Mouse (Mus musculus) kidney, adult 2 months (tissue): ENCODE results near the gene Uox. TPM values are rescaled to one million over a fixed set of nuclear protein-coding genes. Genes with fewer than 3 reads are reported as not detected.

Experiments
- DNase-seq: peaks from one replicate; pipeline ENCODE4 v3.0.0; 2021
- H3K27ac ChIP-seq: fragments of 200-500 bp; 2 replicates; pipeline ENCODE4 v1.5.1; 2012; ENCODE audit warnings: low read depth, low read length, control low read depth, inconsistent platforms; ENCODE audit not compliant: insufficient read depth
- H3K27me3 ChIP-seq: fragments of 200-500 bp; replicated peaks from 2 replicates; pipeline ENCODE4 v1.6.1; 2012; ENCODE audit warnings: mild to moderate bottlenecking, moderate library complexity, low read length, inconsistent platforms; ENCODE audit not compliant: control insufficient read depth, insufficient read depth
- H3K36me3 ChIP-seq: fragments of 200-500 bp; 2 replicates; pipeline ENCODE4 v1.6.1; 2012; ENCODE audit warnings: mild to moderate bottlenecking, moderate library complexity, low read length, inconsistent platforms; ENCODE audit not compliant: control insufficient read depth, insufficient read depth
- H3K4me1 ChIP-seq: fragments of 200-500 bp; 2 replicates; pipeline ENCODE4 v1.6.1; 2011; ENCODE audit warnings: low read length; ENCODE audit not compliant: control insufficient read depth, insufficient read depth
- H3K4me3 ChIP-seq: fragments of 200-500 bp; 2 replicates; pipeline ENCODE4 v1.5.1; 2011; ENCODE audit warnings: mild to moderate bottlenecking, low read depth, low read length, control low read depth; ENCODE audit not compliant: insufficient read depth
- CTCF ChIP-seq: fragments of 200-500 bp; conservative IDR thresholded peaks from 2 replicates; pipeline ENCODE4 v1.5.1; 2011; ENCODE audit warnings: low read depth, mild to moderate bottlenecking, control low read depth, low read length, moderate library complexity, mixed read lengths; ENCODE audit not compliant: insufficient read depth, insufficient read length
- POLR2A ChIP-seq: fragments of 200-500 bp; IDR thresholded peaks from one replicate; pipeline ENCODE4 v1.6.1; 2011; ENCODE audit warnings: low read depth, low read length, control low read depth
- WGBS: fragments of 180-500 bp; shearing (Covaris S2); methylation state at CpG from one replicate; pipeline ENCODE4 v1.1.7; 2018; 5-methylcytosine and 5-hydroxymethylcytosine counted together
- polyA plus RNA-seq: library from polyadenylated mRNA; depleted of rRNA; stranded (reverse); fragments of >200 nt; gene quantifications from 2 replicates; pipeline ENCODE4 v1.2.3, GENCODE M21; 2012

Gene Uox
- polyA plus RNA-seq, 1 experiment, result not detected

GRCm38 (mm10) chr3:146583908-146584307, 13.7 kb downstream of the Uox start:
- no peaks in the 10 kb centered on the region for H3K36me3 ChIP-seq
- TF ChIP-seq POLR2A (no peak), CTCF (no peak)

GRCm38 (mm10) chr3:146586616-146587015, 16.4 kb downstream of the Uox start:
- WGBS, result 97% methylated on average over 14 of the region's 14 CpGs
- DNase-seq, result no peak
- Histone ChIP-seq H3K4me3 (no peak overlapping the region), H3K36me3 (no peaks in the 10 kb centered on the region), H3K27ac (no peak overlapping the region), H3K27me3 (no peaks in the 10 kb centered on the region), H3K4me1 (no peaks in the 10 kb centered on the region)
- TF ChIP-seq POLR2A (no peak), CTCF (no peak)

More at GRCm38 (mm10) chr3:146583908-146584307, 13.7 kb downstream of the Uox start:
- DNase-seq, result no peak
- no peak overlapping the region for H3K4me3 ChIP-seq
- no peak overlapping the region for H3K27ac ChIP-seq
- H3K27me3 ChIP-seq, result no peaks in the 10 kb centered on the region; the same call in 1 of the 2 replicates
- 49% methylated on average over 5 of the region's 5 CpGs for WGBS
- no peaks in the 10 kb centered on the region for H3K4me1 ChIP-seq

GRCm38 (mm10) chr3:146589523-146589922, 19.3 kb downstream of the Uox start:
- Histone ChIP-seq H3K36me3 (no peaks in the 10 kb centered on the region), H3K4me1 (no peaks in the 10 kb centered on the region), H3K27me3 (no peaks in the 10 kb centered on the region), H3K4me3 (no peak overlapping the region), H3K27ac (no peak overlapping the region)
- TF ChIP-seq CTCF (no peak), POLR2A (no peak)
- no peak for DNase-seq
- WGBS, result 83% methylated on average over 6 of the region's 6 CpGs

GRCm38 (mm10) chr3:146591159-146591558, 20.9 kb downstream of the Uox start:
- H3K36me3 ChIP-seq, result no peaks in the 10 kb centered on the region
- no peaks in the 10 kb centered on the region for H3K4me1 ChIP-seq
- H3K27me3 ChIP-seq, result no peaks in the 10 kb centered on the region
- H3K4me3 ChIP-seq, result no peak overlapping the region
- H3K27ac ChIP-seq, result no peak overlapping the region
- TF ChIP-seq POLR2A (no peak), CTCF (no peak)
- DNase-seq, result no peak
- 72% methylated on average over 7 of the region's 7 CpGs for WGBS

GRCm38 (mm10) chr3:146591601-146592000, 21.4 kb downstream of the Uox start:
- Histone ChIP-seq H3K27me3 (no peaks in the 10 kb centered on the region), H3K36me3 (no peaks in the 10 kb centered on the region), H3K27ac (no peak overlapping the region), H3K4me3 (no peak overlapping the region), H3K4me1 (no peaks in the 10 kb centered on the region)
- no peak for TF ChIP-seq CTCF
- TF ChIP-seq POLR2A, result no peak
- 66% methylated on average over 2 of the region's 2 CpGs for WGBS
- no peak for DNase-seq

GRCm38 (mm10) chr3:146595440-146595839, 25.2 kb downstream of the Uox start:
- H3K4me3 ChIP-seq, result no peak overlapping the region
- TF ChIP-seq POLR2A, result no peak
- TF ChIP-seq CTCF, result no peak
- WGBS, result 85% methylated on average over 6 of the region's 6 CpGs
- no peak for DNase-seq
- H3K36me3 ChIP-seq, result no peaks in the 10 kb centered on the region
- H3K27me3 ChIP-seq, result no peaks in the 10 kb centered on the region
- no peak overlapping the region for H3K27ac ChIP-seq
- H3K4me1 ChIP-seq, result no peaks in the 10 kb centered on the region

- Histone ChIP-seq H3K27me3 (no peaks in the 10 kb centered on the region), H3K36me3 (no peaks in the 10 kb centered on the region), H3K27ac (no peak overlapping the region), H3K4me3 (no peak overlapping the region), H3K4me1 (no peaks in the 10 kb centered on the region)
- TF ChIP-seq CTCF (no peak), POLR2A (no peak)
- DNase-seq, result no peak
- 90% methylated on average over 8 of the region's 8 CpGs for WGBS
These were observed 26.2 kb downstream of the Uox start for GRCm38 (mm10) chr3:146596387-146596786.
